Mouse (Mus musculus): ENCODE results near the gene Fndc3b. TPM values are rescaled to one million over a fixed set of nuclear protein-coding genes. Genes with fewer than 3 reads are reported as not detected.

Fndc3b gene
- polyA plus RNA-seq, 1 experiment from 2014 or later = 16.7 TPM

GRCm38 (mm10) chr3:27562476-27562875, 148.6 kb downstream of the Fndc3b start:
- Histone ChIP-seq H3K79me2 (ENCODE audit: inconsistent target) (peaks cover 82% of the 10 kb centered on the region; the same call in 1 of the 2 replicates), H3K27ac (no peak overlapping the region), H3K36me3 (ENCODE audit: inconsistent target) (no peaks in the 10 kb centered on the region), H3K4me3 (ENCODE audit: inconsistent target) (no peak overlapping the region)
- 86% methylated on average over 3 of the region's 3 CpGs for WGBS (ENCODE audit: missing documents)

- Histone ChIP-seq H3K36me3 (ENCODE audit: inconsistent target) (no peaks in the 10 kb centered on the region), H3K27ac (no peak overlapping the region), H3K4me3 (ENCODE audit: inconsistent target) (no peak overlapping the region), H3K79me2 (ENCODE audit: inconsistent target) (peaks cover 82% of the 10 kb centered on the region; the same call in 1 of the 2 replicates)
- 89% methylated on average over 2 of the region's 2 CpGs for WGBS (ENCODE audit: missing documents)
These were observed 149.2 kb downstream of the Fndc3b start for GRCm38 (mm10) chr3:27561921-27562320.

GRCm38 (mm10) chr3:27559316-27559715, 151.8 kb downstream of the Fndc3b start:
- H3K4me3 ChIP-seq (ENCODE audit: inconsistent target) = no peak overlapping the region
- H3K36me3 ChIP-seq (ENCODE audit: inconsistent target) = peaks cover 10% of the 10 kb centered on the region; the same call in 1 of the 2 replicates
- peaks cover 57% of the 10 kb centered on the region; the same call in 1 of the 2 replicates for H3K79me2 ChIP-seq (ENCODE audit: inconsistent target)
- WGBS (ENCODE audit: missing documents) = 99% methylated on average over 4 of the region's 4 CpGs
- no peak overlapping the region for H3K27ac ChIP-seq

GRCm38 (mm10) chr3:27557100-27558004, 153.8 kb downstream of the Fndc3b start:
- no peak overlapping the region for H3K27ac ChIP-seq
- peaks cover 47% of the 10 kb centered on the region; the same call in 1 of the 2 replicates for H3K79me2 ChIP-seq (ENCODE audit: inconsistent target)
- 96% methylated on average over 4 of the region's 4 CpGs for WGBS (ENCODE audit: missing documents)
- peaks cover 10% of the 10 kb centered on the region; the same call in 1 of the 2 replicates for H3K36me3 ChIP-seq (ENCODE audit: inconsistent target)
- no peak overlapping the region for H3K4me3 ChIP-seq (ENCODE audit: inconsistent target)

- WGBS (ENCODE audit: missing documents) = 95% methylated on average over 3 of the region's 3 CpGs
- Histone ChIP-seq H3K27ac (no peak overlapping the region), H3K79me2 (ENCODE audit: inconsistent target) (peaks cover 29% of the 10 kb centered on the region; the same call in 1 of the 2 replicates), H3K36me3 (ENCODE audit: inconsistent target) (peaks cover 10% of the 10 kb centered on the region; the same call in 1 of the 2 replicates), H3K4me3 (ENCODE audit: inconsistent target) (no peak overlapping the region)
These were observed 155.6 kb downstream of the Fndc3b start for GRCm38 (mm10) chr3:27555401-27555940.

GRCm38 (mm10) chr3:27554325-27554724, 156.8 kb downstream of the Fndc3b start:
- Histone ChIP-seq H3K36me3 (ENCODE audit: inconsistent target) (peaks cover 10% of the 10 kb centered on the region; the same call in 1 of the 2 replicates), H3K27ac (no peak overlapping the region), H3K79me2 (ENCODE audit: inconsistent target) (peaks cover 20% of the 10 kb centered on the region; the same call in 1 of the 2 replicates), H3K4me3 (ENCODE audit: inconsistent target) (no peak overlapping the region)
- WGBS (ENCODE audit: missing documents) = 94% methylated on average over 3 of the region's 3 CpGs

- WGBS (ENCODE audit: missing documents) = 94% methylated on average over 3 of the region's 3 CpGs
- Histone ChIP-seq H3K27ac (no peak overlapping the region), H3K79me2 (ENCODE audit: inconsistent target) (peaks cover 15% of the 10 kb centered on the region; the same call in 1 of the 2 replicates), H3K36me3 (ENCODE audit: inconsistent target) (peaks cover 10% of the 10 kb centered on the region; the same call in 1 of the 2 replicates), H3K4me3 (ENCODE audit: inconsistent target) (no peak overlapping the region)
These were observed 157.3 kb downstream of the Fndc3b start for GRCm38 (mm10) chr3:27553781-27554180.

GRCm38 (mm10) chr3:27551005-27551404, 160.1 kb downstream of the Fndc3b start:
- no peak overlapping the region for H3K27ac ChIP-seq
- peaks cover 9% of the 10 kb centered on the region; the same call in 1 of the 2 replicates for H3K36me3 ChIP-seq (ENCODE audit: inconsistent target)
- H3K79me2 ChIP-seq (ENCODE audit: inconsistent target) = peaks cover 24% of the 10 kb centered on the region
- WGBS (ENCODE audit: missing documents) = 100% methylated on average over 3 of the region's 3 CpGs
- no peak overlapping the region for H3K4me3 ChIP-seq (ENCODE audit: inconsistent target)

- H3K79me2 ChIP-seq (ENCODE audit: inconsistent target) = peaks cover 30% of the 10 kb centered on the region
- H3K4me3 ChIP-seq (ENCODE audit: inconsistent target) = no peak overlapping the region
- 0 out of 2 replicates have a peak, but pooled peaks cover 3% of the 10 kb centered on the region for H3K36me3 ChIP-seq (ENCODE audit: inconsistent target)
- no peak overlapping the region for H3K27ac ChIP-seq
- 100% methylated on average over 1 of the region's 1 CpGs for WGBS (ENCODE audit: missing documents)
These were observed 160.7 kb downstream of the Fndc3b start for GRCm38 (mm10) chr3:27550409-27550808.

- no peak overlapping the region for H3K4me3 ChIP-seq (ENCODE audit: inconsistent target)
- 96% methylated on average over 3 of the region's 3 CpGs for WGBS (ENCODE audit: missing documents)
- peaks cover 34% of the 10 kb centered on the region for H3K79me2 ChIP-seq (ENCODE audit: inconsistent target)
- H3K36me3 ChIP-seq (ENCODE audit: inconsistent target) = no peaks in the 10 kb centered on the region
- H3K27ac ChIP-seq = no peak overlapping the region
These were observed 165.5 kb downstream of the Fndc3b start for GRCm38 (mm10) chr3:27545651-27546050.

GRCm38 (mm10) chr3:27544061-27544460, 167.0 kb downstream of the Fndc3b start:
- Histone ChIP-seq H3K4me3 (ENCODE audit: inconsistent target) (no peak overlapping the region), H3K36me3 (ENCODE audit: inconsistent target) (no peaks in the 10 kb centered on the region), H3K27ac (no peak overlapping the region), H3K79me2 (ENCODE audit: inconsistent target) (peaks cover 34% of the 10 kb centered on the region)
- WGBS (ENCODE audit: missing documents) = 91% methylated on average over 9 of the region's 11 CpGs

- 94% methylated on average over 12 of the region's 12 CpGs for WGBS (ENCODE audit: missing documents)
These were observed 169.3 kb downstream of the Fndc3b start for GRCm38 (mm10) chr3:27541841-27542240.

GRCm38 (mm10) chr3:27541181-27541580, 169.9 kb downstream of the Fndc3b start:
- WGBS (ENCODE audit: missing documents) = 88% methylated on average over 2 of the region's 3 CpGs
- peaks cover 11% of the 10 kb centered on the region; the same call in 1 of the 2 replicates for H3K79me2 ChIP-seq (ENCODE audit: inconsistent target)
- peaks cover 26% of the 10 kb centered on the region for H3K36me3 ChIP-seq (ENCODE audit: inconsistent target)
- no peak overlapping the region for H3K4me3 ChIP-seq (ENCODE audit: inconsistent target)
- no peak overlapping the region for H3K27ac ChIP-seq

More at GRCm38 (mm10) chr3:27541841-27542240, 169.3 kb downstream of the Fndc3b start:
- Histone ChIP-seq H3K4me3 (ENCODE audit: inconsistent target) (no peak overlapping the region), H3K79me2 (ENCODE audit: inconsistent target) (peaks cover 17% of the 10 kb centered on the region; the same call in 1 of the 2 replicates), H3K36me3 (ENCODE audit: inconsistent target) (peaks cover 21% of the 10 kb centered on the region), H3K27ac (no peak overlapping the region)

- peaks cover 45% of the 10 kb centered on the region for H3K36me3 ChIP-seq (ENCODE audit: inconsistent target)
- no peak overlapping the region for H3K27ac ChIP-seq
- no peak overlapping the region for H3K4me3 ChIP-seq (ENCODE audit: inconsistent target)
- WGBS (ENCODE audit: missing documents) = 91% methylated on average over 3 of the region's 3 CpGs
- no peaks in the 10 kb centered on the region for H3K79me2 ChIP-seq (ENCODE audit: inconsistent target)
These were observed 176.9 kb downstream of the Fndc3b start for GRCm38 (mm10) chr3:27534208-27534607.

- Histone ChIP-seq H3K79me2 (ENCODE audit: inconsistent target) (no peaks in the 10 kb centered on the region), H3K36me3 (ENCODE audit: inconsistent target) (peaks cover 42% of the 10 kb centered on the region), H3K4me3 (ENCODE audit: inconsistent target) (no peak overlapping the region), H3K27ac (no peak overlapping the region)
- WGBS (ENCODE audit: missing documents) = 93% methylated on average over 4 of the region's 4 CpGs
These were observed 177.4 kb downstream of the Fndc3b start for GRCm38 (mm10) chr3:27533721-27534120.
